Mouse (Mus musculus): ENCODE measurements at regions not wholly inside any gene's neighbourhood (a gene's known extent, or its start where the extent isn't known, plus 50 kb on each side); places are given as distances from the start of the nearest gene placed in this dataset.

DNA sequence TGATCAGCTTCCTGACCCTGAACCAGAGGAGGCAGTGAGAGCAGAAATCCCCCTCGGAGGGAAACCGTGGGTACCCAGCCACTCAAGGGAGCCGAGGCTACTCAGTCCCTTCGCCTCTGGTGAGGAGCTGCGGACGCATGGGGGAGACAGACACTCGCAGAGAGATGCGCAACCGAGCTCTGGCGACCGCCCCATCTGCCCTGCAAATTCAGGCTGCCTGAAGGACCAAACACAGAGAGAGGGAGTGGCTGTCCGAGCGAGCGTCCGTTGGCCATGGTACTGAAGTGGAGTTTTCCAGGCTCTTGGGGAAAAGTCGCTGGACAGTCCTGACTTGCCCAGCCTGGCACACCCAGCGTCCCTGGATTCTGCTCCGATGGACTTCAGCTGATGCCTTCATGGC, 95.2 kb downstream of the Mrm1 start:
- 13% methylated on average over 18 of the region's 18 CpGs for WGBS
- H3K27me3 ChIP-seq (ENCODE audit: insufficient read depth, low read length), result peaks cover 3% of the 10 kb centered on the region; the same call in 1 of the 2 replicates
- no peak overlapping the region for H3K4me3 ChIP-seq (ENCODE audit: low read depth, low read length)
- TF ChIP-seq CTCF (IDR thresholded peaks at IDR 0.05), result peak; percentile 66
- no peaks in the 10 kb centered on the region for H3K9me3 ChIP-seq (ENCODE audit: low read length)
- H3K36me3 ChIP-seq (ENCODE audit: insufficient read depth, low read length), result no peaks in the 10 kb centered on the region
- H3K4me1 ChIP-seq (ENCODE audit: insufficient read depth, low read length), result peaks cover 3% of the 10 kb centered on the region; the same call in 1 of the 2 replicates
- ATAC-seq (ENCODE audit: low FRiP score), result no peak
- no peak overlapping the region for H3K27ac ChIP-seq (ENCODE audit: low read depth, low read length)
- H3K4me2 ChIP-seq (ENCODE audit: low read depth, low read length, poor library complexity, severe bottlenecking), result peak overlapping the region; percentile 20; the same call in 1 of the 2 replicates
- DNase-seq (ENCODE audit: low spot score), result peak; percentile 62
- H3K9ac ChIP-seq (replicated peaks; ENCODE audit: low read length, poor library complexity, severe bottlenecking), result no peak overlapping the region

DNA sequence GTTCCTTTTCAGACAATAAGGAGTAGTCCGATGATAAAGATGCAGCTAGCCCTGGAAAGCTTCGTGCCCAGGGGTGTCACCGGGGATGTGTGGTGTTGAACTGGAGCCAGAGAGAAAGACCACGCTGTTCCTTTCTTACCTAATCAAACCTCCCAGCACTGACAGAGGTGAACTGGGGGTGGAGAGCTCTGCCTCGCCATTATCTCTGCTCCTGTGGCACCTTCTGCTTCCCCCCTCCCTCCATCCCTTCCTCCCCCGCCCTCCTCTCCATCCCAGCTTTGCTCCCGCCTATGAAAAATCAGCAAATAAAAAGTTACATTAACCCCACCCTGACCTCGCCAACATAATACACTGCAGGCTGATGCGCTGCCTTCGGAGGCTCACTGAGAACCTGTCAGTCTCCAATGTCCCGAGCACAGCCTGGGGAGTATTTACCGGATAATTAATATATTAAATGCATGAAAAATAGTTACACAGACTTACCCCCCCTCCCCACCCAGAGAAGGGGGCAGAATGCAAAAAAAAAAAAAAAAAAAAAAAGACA, 96.6 kb downstream of the Mrm1 start:
- Histone ChIP-seq H3K27me3 (ENCODE audit: insufficient read depth, low read length) (peaks cover 3% of the 10 kb centered on the region; the same call in 1 of the 2 replicates), H3K27ac (ENCODE audit: low read depth, low read length) (no peak overlapping the region), H3K4me1 (ENCODE audit: insufficient read depth, low read length) (peaks cover 3% of the 10 kb centered on the region; the same call in 1 of the 2 replicates), H3K9me3 (ENCODE audit: low read length) (no peaks in the 10 kb centered on the region), H3K36me3 (ENCODE audit: insufficient read depth, low read length) (no peaks in the 10 kb centered on the region), H3K4me3 (ENCODE audit: low read depth, low read length) (no peak overlapping the region), H3K9ac (replicated peaks; ENCODE audit: low read length, poor library complexity, severe bottlenecking) (no peak overlapping the region), H3K4me2 (ENCODE audit: low read depth, low read length, poor library complexity, severe bottlenecking) (no peak overlapping the region)
- ATAC-seq (ENCODE audit: low FRiP score) (no peak), DNase-seq (ENCODE audit: low spot score) (no peak)
- no peak for TF ChIP-seq CTCF (IDR thresholded peaks at IDR 0.05)
- WGBS, result 42% methylated on average over 11 of the region's 12 CpGs

DNA sequence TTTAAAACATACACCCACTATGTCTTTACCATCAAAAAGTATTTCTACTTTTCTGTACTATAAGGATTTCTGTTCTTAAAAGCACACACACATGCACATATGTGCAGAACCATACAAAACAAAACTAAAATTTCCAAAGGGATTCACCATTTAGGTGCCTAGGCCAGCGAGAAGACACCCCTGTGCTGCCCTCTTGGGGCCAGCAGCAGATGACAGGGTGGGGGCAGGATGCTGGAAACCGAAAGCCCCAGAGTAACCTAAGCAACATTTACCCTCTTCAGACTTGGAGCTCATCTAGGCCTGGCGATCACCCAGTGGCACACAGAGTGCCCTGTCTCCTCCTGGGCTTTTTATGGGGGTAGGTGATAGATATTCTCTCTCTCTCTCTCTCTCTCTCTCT, 97.3 kb downstream of the Mrm1 start:
- no peak for DNase-seq (ENCODE audit: low spot score)
- peaks cover 3% of the 10 kb centered on the region; the same call in 1 of the 2 replicates for H3K4me1 ChIP-seq (ENCODE audit: insufficient read depth, low read length)
- H3K27ac ChIP-seq (ENCODE audit: low read depth, low read length), result no peak overlapping the region
- no peak overlapping the region for H3K4me2 ChIP-seq (ENCODE audit: low read depth, low read length, poor library complexity, severe bottlenecking)
- TF ChIP-seq CTCF (IDR thresholded peaks at IDR 0.05), result peak; percentile 49
- no peaks in the 10 kb centered on the region for H3K9me3 ChIP-seq (ENCODE audit: low read length)
- 44% methylated on average over 3 of the region's 3 CpGs for WGBS
- no peak overlapping the region for H3K9ac ChIP-seq (replicated peaks; ENCODE audit: low read length, poor library complexity, severe bottlenecking)
- no peak for ATAC-seq (ENCODE audit: low FRiP score)
- H3K36me3 ChIP-seq (ENCODE audit: insufficient read depth, low read length), result no peaks in the 10 kb centered on the region
- H3K27me3 ChIP-seq (ENCODE audit: insufficient read depth, low read length), result peaks cover 3% of the 10 kb centered on the region; the same call in 1 of the 2 replicates
- H3K4me3 ChIP-seq (ENCODE audit: low read depth, low read length), result no peak overlapping the region

DNA sequence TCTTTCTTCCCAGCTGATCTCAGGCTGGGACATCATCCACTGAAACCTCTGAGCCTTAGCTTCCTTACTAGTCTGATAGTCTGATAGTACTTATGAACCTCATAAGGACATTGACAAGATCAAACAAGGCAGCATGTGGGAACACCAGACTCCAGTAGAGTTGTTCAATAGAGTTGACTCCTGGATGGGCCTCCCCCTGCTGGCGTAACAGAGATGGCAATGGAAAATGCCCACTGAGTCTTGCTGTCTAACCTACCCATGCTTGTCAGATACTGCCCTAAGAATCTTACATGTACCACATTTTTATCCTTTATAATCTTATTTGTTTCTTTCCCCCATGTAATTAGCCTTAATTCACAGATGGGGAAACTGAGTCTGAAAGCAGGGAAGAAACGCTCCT, 98.2 kb downstream of the Mrm1 start:
- no peaks in the 10 kb centered on the region for H3K9me3 ChIP-seq (ENCODE audit: low read length)
- no peak overlapping the region for H3K9ac ChIP-seq (replicated peaks; ENCODE audit: low read length, poor library complexity, severe bottlenecking)
- TF ChIP-seq CTCF (IDR thresholded peaks at IDR 0.05), result peak; percentile 42
- H3K27ac ChIP-seq (ENCODE audit: low read depth, low read length), result no peak overlapping the region
- no peaks in the 10 kb centered on the region for H3K36me3 ChIP-seq (ENCODE audit: insufficient read depth, low read length)
- ATAC-seq (ENCODE audit: low FRiP score), result no peak
- 67% methylated on average over 2 of the region's 2 CpGs for WGBS
- no peaks in the 10 kb centered on the region; the same call in 1 of the 2 replicates for H3K4me1 ChIP-seq (ENCODE audit: insufficient read depth, low read length)
- no peak overlapping the region for H3K4me2 ChIP-seq (ENCODE audit: low read depth, low read length, poor library complexity, severe bottlenecking)
- H3K4me3 ChIP-seq (ENCODE audit: low read depth, low read length), result no peak overlapping the region
- H3K27me3 ChIP-seq (ENCODE audit: insufficient read depth, low read length), result peaks cover 3% of the 10 kb centered on the region; the same call in 1 of the 2 replicates
- DNase-seq (ENCODE audit: low spot score), result no peak

DNA sequence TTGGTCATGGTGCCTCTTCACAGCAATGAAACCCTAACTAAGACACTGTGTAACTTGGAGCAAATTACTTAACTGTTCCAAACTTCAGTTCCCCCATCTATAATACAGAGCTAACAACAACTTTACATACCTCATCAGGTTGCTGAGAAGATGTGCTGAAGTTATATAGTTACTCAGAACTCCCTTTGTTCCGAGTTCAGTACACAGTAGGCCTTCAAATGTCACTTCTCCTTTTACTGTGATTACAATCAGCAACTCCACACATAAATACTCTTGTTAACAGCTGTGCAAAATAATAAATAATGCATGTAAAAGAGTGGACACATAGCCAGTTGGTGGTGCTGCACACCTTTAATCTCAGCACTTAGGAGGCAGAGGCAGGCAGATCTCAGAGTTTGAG, 99.5 kb downstream of the Mrm1 start:
- no peaks in the 10 kb centered on the region for H3K9me3 ChIP-seq (ENCODE audit: low read length)
- DNase-seq (ENCODE audit: low spot score), result no peak
- H3K4me3 ChIP-seq (ENCODE audit: low read depth, low read length), result no peak overlapping the region
- no peak for ATAC-seq (ENCODE audit: low FRiP score)
- 92% methylated on average over 1 of the region's 1 CpGs for WGBS
- H3K27ac ChIP-seq (ENCODE audit: low read depth, low read length), result no peak overlapping the region
- no peaks in the 10 kb centered on the region; the same call in 1 of the 2 replicates for H3K4me1 ChIP-seq (ENCODE audit: insufficient read depth, low read length)
- no peaks in the 10 kb centered on the region for H3K36me3 ChIP-seq (ENCODE audit: insufficient read depth, low read length)
- peaks cover 3% of the 10 kb centered on the region; the same call in 1 of the 2 replicates for H3K27me3 ChIP-seq (ENCODE audit: insufficient read depth, low read length)
- H3K4me2 ChIP-seq (ENCODE audit: low read depth, low read length, poor library complexity, severe bottlenecking), result no peak overlapping the region
- TF ChIP-seq CTCF (IDR thresholded peaks at IDR 0.05), result no peak
- H3K9ac ChIP-seq (replicated peaks; ENCODE audit: low read length, poor library complexity, severe bottlenecking), result no peak overlapping the region

DNA sequence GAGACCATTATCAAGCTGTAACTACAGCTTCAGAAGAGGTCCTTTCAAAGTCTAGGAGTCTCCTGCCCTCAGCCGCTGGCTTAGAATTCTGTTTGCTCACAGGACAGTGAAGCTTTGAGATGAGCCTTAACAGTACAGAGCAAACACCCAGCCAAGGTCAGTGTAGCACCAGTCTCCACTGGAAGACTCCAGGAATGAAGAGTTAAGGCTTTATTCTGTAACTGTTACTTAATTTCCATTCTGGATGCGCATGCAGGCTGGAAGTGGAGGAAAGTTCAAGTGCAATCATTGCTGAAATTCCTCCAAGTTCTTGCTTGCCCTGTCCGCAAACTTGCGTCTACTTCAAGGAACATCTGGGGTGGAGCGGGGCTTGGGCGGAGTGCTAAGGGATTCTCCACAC, 106.6 kb downstream of the Mrm1 start:
- Histone ChIP-seq H3K27ac (ENCODE audit: low read depth, low read length) (no peak overlapping the region), H3K36me3 (ENCODE audit: insufficient read depth, low read length) (no peaks in the 10 kb centered on the region), H3K4me2 (ENCODE audit: low read depth, low read length, poor library complexity, severe bottlenecking) (no peak overlapping the region), H3K4me3 (ENCODE audit: low read depth, low read length) (no peak overlapping the region), H3K9ac (replicated peaks; ENCODE audit: low read length, poor library complexity, severe bottlenecking) (no peak overlapping the region), H3K9me3 (ENCODE audit: low read length) (no peaks in the 10 kb centered on the region), H3K4me1 (ENCODE audit: insufficient read depth, low read length) (no peaks in the 10 kb centered on the region; the same call in 1 of the 2 replicates), H3K27me3 (ENCODE audit: insufficient read depth, low read length) (no peaks in the 10 kb centered on the region)
- DNase-seq (ENCODE audit: low spot score) (no peak), ATAC-seq (ENCODE audit: low FRiP score) (no peak)
- TF ChIP-seq CTCF (IDR thresholded peaks at IDR 0.05), result no peak
- 90% methylated on average over 6 of the region's 6 CpGs for WGBS
